Mouse (Mus musculus): ENCODE results near the gene Zfp618. TPM values are rescaled to one million over a fixed set of nuclear protein-coding genes. Genes with fewer than 3 reads are reported as not detected.
A peak's percentile ranks its signal among the peaks of the same experiment; 100 is the strongest.

The Zfp618 gene
- polyA plus RNA-seq, 1 experiment from 2014 or later, result 18.6 TPM

DNA sequence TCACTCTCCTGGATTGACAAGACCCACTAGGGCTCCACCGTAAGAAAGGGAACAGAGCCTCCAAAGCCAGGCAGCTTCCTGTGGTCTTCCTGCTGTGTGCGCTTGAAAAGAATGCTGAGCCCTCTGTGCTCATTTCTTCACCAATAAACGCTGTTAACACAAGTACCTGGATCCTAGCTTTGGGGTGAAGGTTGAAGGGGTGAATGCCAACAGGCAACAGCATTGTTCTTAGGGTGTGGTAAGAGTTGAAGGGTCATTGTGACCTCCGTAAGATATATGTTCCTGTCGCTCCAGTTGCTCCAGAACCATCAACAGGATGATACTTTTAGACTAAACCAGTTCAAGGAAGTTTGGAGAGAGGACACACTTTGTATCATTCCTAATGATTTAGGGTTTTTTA is 189.3 kb downstream of the Zfp618 start, which contains the start of gene Ambp:
TSS of gene Ambp (minus strand) at position 101 of the 400 bp plus-strand sequence.
- H3K36me3 ChIP-seq, result no peaks in the 10 kb centered on the region
- no peak for ATAC-seq (replicated peaks)
- no peak within 1 kb of the TSS for H3K4me2 ChIP-seq (replicated peaks)
- no peaks in the 10 kb centered on the region for H3K27me3 ChIP-seq
- no peak within 1 kb of the TSS for H3K9ac ChIP-seq (replicated peaks)
- H3K4me3 ChIP-seq, result no peak within 1 kb of the TSS
- no peak within 1 kb of the TSS for H3K27ac ChIP-seq (replicated peaks)
- H3K9me3 ChIP-seq, result no peaks in the 10 kb centered on the region
- H3K4me1 ChIP-seq, result no peaks in the 10 kb centered on the region
- WGBS, result 56% methylated on average over 5 of the region's 5 CpGs

DNA sequence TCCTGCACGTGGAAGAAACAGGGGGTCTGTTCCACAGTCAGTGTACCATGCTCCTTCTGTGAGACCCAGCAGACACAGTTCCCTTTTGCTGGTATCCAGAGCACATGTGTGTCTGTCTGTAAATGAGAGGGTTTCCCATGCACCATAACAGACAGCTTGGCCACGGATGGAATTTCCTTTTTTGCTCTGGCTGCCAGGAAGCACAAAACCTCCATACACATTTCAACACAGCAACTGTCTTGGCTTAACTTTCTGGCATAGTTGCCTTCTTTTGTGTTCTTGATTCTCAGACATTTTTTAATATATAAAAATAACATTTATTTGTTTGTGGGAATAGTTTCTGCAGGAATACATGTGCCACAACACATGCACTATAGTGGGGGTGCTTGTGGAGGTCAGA is 190.2 kb downstream of the Zfp618 start:
- Histone ChIP-seq H3K36me3 (no peaks in the 10 kb centered on the region), H3K27me3 (no peaks in the 10 kb centered on the region), H3K9me3 (no peaks in the 10 kb centered on the region), H3K4me3 (no peak overlapping the region), H3K4me2 (replicated peaks) (no peak overlapping the region), H3K27ac (replicated peaks) (no peak overlapping the region), H3K9ac (replicated peaks) (no peak overlapping the region), H3K4me1 (no peaks in the 10 kb centered on the region)
- 54% methylated on average over 2 of the region's 2 CpGs for WGBS
- no peak for ATAC-seq (replicated peaks)

DNA sequence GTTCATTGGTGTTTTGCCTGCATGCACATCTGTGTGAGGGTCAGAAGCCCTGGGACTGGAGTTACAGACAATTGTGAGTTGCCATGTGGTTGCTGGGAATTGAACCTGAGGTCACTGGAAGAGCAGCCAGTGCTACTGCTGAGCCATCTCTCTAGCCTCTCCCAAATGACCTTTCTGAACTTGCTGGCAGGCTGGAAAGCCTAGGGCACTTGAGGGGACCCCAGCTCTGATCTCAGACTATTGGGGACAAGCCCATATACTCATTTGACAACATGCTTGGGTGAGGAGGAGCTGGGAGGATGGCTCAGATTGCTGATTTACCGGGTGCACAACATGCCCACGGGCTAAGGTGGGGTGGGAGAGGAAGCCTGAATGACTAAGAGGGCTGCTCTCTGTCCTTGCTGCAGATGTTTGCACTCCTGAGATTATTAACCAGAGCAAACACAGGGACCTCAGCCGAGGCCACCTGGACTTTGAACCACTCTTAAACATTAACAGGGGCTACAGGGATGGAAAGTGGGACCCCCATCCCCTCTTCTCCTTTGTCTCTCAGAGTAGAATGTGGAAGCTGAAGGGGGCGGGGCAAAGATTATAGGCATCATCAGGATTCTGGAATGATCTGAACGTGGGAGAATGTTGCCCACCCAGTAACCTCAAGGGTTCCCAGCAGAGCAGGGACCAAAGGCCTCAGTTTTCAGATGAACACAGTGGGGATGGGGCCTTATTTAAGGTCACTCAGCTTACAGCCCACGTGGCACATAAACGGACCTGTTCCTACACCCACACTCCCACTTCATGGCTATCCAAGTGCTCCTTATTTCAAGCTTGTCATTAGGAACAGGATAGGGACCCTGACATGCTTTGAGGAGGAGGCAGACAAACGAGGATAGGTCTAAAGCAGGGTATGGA is 191.6 kb downstream of the Zfp618 start:
- Histone ChIP-seq H3K9me3 (no peaks in the 10 kb centered on the region), H3K4me2 (replicated peaks) (no peak overlapping the region), H3K4me1 (no peaks in the 10 kb centered on the region), H3K4me3 (no peak overlapping the region), H3K27ac (replicated peaks) (no peak overlapping the region), H3K9ac (replicated peaks) (no peak overlapping the region), H3K36me3 (no peaks in the 10 kb centered on the region), H3K27me3 (no peaks in the 10 kb centered on the region)
- ATAC-seq (replicated peaks), result no peak
- WGBS, result 61% methylated on average over 8 of the region's 8 CpGs

DNA sequence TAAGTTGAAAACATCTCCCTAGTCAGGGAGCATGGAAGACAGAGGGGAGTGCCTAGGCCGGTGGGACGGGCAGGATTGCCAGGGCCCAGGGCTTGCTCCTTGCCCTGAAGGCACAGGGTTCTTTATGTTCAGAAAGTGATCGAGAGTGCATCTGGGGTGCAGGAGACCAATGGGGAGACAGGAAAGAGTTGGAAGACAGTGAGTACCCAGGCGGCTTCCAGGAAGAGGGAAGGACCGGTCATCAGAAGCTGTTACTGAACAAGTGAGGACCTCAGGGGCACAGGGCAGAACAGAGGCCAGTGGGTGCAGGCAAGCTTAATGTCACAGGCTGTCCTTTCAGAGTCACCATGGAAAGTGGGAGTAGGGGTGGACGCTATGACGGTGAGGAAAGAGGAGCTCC is 192.8 kb downstream of the Zfp618 start:
- H3K36me3 ChIP-seq, result no peaks in the 10 kb centered on the region
- H3K27me3 ChIP-seq, result no peaks in the 10 kb centered on the region
- 94% methylated on average over 7 of the region's 7 CpGs for WGBS
- H3K4me2 ChIP-seq (replicated peaks), result no peak overlapping the region
- no peaks in the 10 kb centered on the region for H3K9me3 ChIP-seq
- no peak for ATAC-seq (replicated peaks)
- H3K9ac ChIP-seq (replicated peaks), result no peak overlapping the region
- H3K4me1 ChIP-seq, result no peaks in the 10 kb centered on the region
- H3K4me3 ChIP-seq, result no peak overlapping the region
- no peak overlapping the region for H3K27ac ChIP-seq (replicated peaks)

DNA sequence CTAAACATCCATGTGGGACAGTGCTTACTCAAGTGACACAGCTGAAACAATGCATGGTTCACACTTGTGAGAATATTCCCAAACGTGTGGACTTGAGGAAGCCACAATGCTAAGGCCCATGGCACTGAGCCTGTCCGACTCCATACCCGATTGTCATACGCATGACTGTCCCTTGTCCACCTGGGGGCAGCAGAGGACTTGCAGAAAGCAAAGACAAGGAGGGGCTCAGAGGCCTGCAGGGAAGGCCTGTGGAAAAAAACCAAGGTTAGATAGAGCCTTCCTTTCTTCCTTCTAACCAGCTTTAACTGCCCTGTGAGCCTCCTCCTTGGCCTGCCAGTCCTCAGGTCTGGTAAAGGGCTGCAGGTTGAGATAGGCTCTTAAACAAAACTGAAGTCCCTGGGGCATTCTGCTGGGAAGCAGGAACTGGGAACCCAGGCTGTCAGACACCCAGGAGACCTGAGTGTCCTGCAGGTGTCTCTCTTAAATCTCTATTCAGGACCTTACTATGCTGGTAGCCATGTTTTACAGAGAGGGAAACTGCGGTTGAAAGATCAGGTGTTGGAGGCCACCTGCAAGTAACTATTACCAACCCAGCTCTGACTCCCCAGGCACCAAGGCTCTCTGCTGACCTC is 193.7 kb downstream of the Zfp618 start:
- WGBS, result 15% methylated on average over 5 of the region's 5 CpGs
- Histone ChIP-seq H3K4me2 (replicated peaks) (no peak overlapping the region), H3K27me3 (no peaks in the 10 kb centered on the region), H3K27ac (replicated peaks) (no peak overlapping the region), H3K4me3 (no peak overlapping the region), H3K9me3 (no peaks in the 10 kb centered on the region), H3K36me3 (no peaks in the 10 kb centered on the region), H3K4me1 (no peaks in the 10 kb centered on the region), H3K9ac (replicated peaks) (no peak overlapping the region)
- ATAC-seq (replicated peaks), result peak; percentile 91

DNA sequence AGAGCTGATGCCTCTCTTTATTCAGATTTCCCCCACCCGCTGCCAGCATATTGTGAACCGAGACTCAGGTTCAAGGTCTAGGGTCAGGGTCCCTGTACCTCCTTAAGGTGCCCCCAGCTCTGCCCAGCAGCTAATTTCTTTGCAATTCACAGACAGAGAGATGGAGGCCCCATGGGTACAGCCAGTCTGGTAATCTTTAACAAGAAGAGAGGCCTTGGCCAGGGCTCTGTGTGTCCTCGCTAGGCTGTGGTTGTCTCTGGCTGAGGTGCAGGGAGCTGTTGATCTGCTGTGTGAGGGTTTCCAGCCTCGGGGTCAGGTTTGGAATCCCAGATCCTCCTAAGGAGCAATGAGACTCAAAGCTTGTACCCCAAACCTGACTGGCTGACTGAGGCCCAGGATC is 200.3 kb downstream of the Zfp618 start:
- 92% methylated on average over 4 of the region's 4 CpGs for WGBS
- no peaks in the 10 kb centered on the region for H3K36me3 ChIP-seq
- no peaks in the 10 kb centered on the region for H3K4me1 ChIP-seq
- H3K9ac ChIP-seq (replicated peaks), result no peak overlapping the region
- ATAC-seq (replicated peaks), result no peak
- no peak overlapping the region for H3K27ac ChIP-seq (replicated peaks)
- no peaks in the 10 kb centered on the region for H3K9me3 ChIP-seq
- no peaks in the 10 kb centered on the region for H3K27me3 ChIP-seq
- no peak overlapping the region for H3K4me2 ChIP-seq (replicated peaks)
- H3K4me3 ChIP-seq, result no peak overlapping the region

DNA sequence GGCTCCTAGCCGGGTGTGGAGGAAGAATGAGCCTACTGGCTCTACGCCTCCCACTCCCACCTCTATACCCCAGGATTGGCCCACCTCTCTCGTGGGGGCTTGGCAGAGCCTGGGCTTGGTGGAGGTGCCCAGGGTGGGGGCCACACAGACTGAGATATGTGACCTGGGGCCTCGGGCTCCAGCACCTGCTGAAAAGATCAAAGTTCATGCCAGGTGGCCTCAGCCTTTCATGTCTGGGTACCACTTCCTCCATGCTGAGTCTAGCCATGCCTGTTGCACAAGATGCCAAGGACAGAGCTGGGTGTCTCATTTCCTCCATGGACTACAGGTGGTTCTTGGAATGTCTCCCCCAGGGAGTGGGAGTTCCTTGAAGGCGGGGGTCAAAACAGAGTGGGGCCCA is 200.9 kb downstream of the Zfp618 start:
- ATAC-seq (replicated peaks), result no peak
- no peaks in the 10 kb centered on the region for H3K36me3 ChIP-seq
- WGBS, result 88% methylated on average over 5 of the region's 5 CpGs

DNA sequence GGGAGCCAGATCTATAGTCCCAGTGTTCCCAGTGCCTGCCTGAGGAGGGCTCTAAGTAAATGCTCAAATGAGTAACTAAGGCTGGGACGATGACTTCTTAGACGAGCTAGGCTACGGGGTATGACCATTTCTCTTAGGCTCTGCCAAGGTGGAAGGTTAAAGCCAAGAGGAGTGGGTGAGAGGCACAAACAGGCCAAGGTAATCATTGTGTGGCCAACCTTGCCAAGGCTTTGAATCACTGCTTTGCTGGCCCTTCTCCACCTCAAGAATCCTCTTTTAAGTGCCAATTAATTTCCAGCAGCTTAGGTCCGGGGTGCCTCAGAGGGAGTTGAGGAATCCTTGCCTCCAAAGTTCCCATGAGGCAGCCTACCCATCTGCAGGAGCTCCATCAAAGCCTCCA is 204.7 kb downstream of the Zfp618 start:
- Histone ChIP-seq H3K4me1 (no peaks in the 10 kb centered on the region), H3K4me2 (replicated peaks) (no peak overlapping the region), H3K27me3 (no peaks in the 10 kb centered on the region; the same call in 1 of the 2 replicates), H3K4me3 (no peak overlapping the region), H3K27ac (replicated peaks) (no peak overlapping the region), H3K36me3 (no peaks in the 10 kb centered on the region), H3K9ac (replicated peaks) (no peak overlapping the region), H3K9me3 (no peaks in the 10 kb centered on the region)
- WGBS, result 85% methylated on average over 4 of the region's 4 CpGs
- no peak for ATAC-seq (replicated peaks)

More for the DNA sequence above, 200.9 kb downstream of the Zfp618 start:
- no peak overlapping the region for H3K4me3 ChIP-seq
- no peak overlapping the region for H3K9ac ChIP-seq (replicated peaks)
- no peak overlapping the region for H3K4me2 ChIP-seq (replicated peaks)
- no peaks in the 10 kb centered on the region; the same call in 1 of the 2 replicates for H3K27me3 ChIP-seq
- no peak overlapping the region for H3K27ac ChIP-seq (replicated peaks)
- H3K9me3 ChIP-seq, result no peaks in the 10 kb centered on the region
- no peaks in the 10 kb centered on the region for H3K4me1 ChIP-seq

DNA sequence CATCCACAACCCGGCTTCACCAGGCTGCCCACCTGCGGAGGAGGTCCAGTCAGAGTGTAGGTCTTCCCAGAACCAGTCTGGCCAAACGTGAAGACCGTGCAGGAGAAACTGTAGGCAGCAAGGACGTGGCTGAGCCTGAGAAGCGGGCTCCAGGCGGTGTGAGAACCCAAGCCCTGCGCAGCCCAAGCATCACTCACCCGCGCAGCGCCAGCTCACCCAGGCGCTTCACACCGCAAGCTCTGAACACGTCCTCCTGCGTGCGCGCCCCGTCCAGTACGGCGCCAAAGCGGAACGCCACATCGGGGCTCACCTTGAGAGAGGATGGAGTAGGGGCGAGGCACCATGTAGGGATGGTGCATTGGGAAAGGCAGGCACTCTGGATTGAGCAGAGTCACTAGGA is 205.7 kb downstream of the Zfp618 start:
- Histone ChIP-seq H3K27ac (replicated peaks) (no peak overlapping the region), H3K27me3 (no peaks in the 10 kb centered on the region; the same call in 1 of the 2 replicates), H3K4me3 (no peak overlapping the region), H3K9ac (replicated peaks) (no peak overlapping the region), H3K4me1 (no peaks in the 10 kb centered on the region), H3K36me3 (no peaks in the 10 kb centered on the region), H3K9me3 (no peaks in the 10 kb centered on the region), H3K4me2 (replicated peaks) (no peak overlapping the region)
- no peak for ATAC-seq (replicated peaks)
- WGBS, result 52% methylated on average over 24 of the region's 24 CpGs

DNA sequence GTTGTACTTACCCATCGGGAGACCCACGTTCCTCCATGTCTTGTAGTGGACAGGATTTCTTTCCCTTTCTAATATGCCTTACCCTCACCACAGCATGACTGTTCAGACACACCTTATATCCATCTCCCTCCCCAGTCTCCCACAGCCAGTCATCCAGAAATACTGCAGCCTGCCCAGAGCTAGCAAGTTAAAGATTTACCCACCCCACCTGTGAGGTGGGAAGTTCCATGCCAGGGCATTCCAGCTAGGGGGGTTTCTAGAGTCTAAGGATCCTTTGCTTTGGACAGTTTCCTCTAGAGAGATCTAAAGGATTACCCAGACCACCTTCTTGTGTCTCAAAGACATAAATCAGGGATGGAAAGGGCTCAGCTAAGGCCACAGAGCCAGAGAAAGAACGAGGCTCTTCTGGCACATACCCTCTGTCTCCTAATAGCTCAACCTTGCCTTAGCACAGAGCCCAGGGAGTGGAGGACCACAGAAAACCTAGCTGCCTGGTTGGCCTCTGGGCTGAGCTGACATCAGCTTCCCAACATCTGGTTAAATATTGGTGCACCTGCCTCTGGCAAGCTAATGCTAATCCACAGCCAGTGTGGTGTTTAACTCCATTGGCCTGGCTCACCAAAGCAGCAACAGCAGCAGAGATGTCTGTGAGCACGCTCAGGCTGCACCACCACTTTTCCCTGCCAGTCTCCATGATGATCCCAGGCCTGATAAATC is 206.8 kb downstream of the Zfp618 start, which contains the start of gene Kif12:
TSS of gene Kif12 (minus strand) at position 163 of the 717 bp plus-strand sequence.
- no peak for ATAC-seq (replicated peaks)
- Histone ChIP-seq H3K27me3 (no peaks in the 10 kb centered on the region; the same call in 1 of the 2 replicates), H3K9ac (replicated peaks) (no peak within 1 kb of the TSS), H3K9me3 (no peaks in the 10 kb centered on the region), H3K4me3 (no peak within 1 kb of the TSS), H3K4me1 (no peaks in the 10 kb centered on the region), H3K27ac (replicated peaks) (no peak within 1 kb of the TSS), H3K36me3 (no peaks in the 10 kb centered on the region), H3K4me2 (replicated peaks) (no peak within 1 kb of the TSS)
- 81% methylated on average over 4 of the region's 4 CpGs for WGBS

DNA sequence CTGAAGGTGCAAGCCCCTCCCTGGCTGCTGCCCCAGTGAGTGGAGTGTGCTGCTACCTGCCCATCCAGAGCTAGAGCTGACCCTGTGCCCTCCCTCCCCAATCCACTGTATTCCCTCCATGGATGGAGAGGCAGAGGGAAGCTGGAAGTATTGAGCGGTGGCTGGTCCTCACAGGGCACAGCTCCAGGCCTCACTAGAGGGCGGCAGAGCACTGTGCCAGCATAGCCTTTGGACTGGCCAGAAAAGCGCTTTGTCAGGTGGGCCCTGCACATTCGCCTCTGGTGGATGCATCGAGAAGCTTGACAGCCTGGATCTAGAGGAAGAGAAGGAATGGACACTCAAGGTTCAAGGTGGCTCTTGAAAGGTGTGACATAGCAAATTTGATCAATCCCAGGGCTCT is 216.2 kb downstream of the Zfp618 start:
- Histone ChIP-seq H3K9me3 (no peaks in the 10 kb centered on the region), H3K4me2 (replicated peaks) (no peak overlapping the region), H3K4me3 (no peak overlapping the region), H3K4me1 (peaks cover under 1% of the 10 kb centered on the region; the same call in 1 of the 2 replicates), H3K9ac (replicated peaks) (no peak overlapping the region), H3K36me3 (no peaks in the 10 kb centered on the region), H3K27ac (replicated peaks) (no peak overlapping the region), H3K27me3 (no peaks in the 10 kb centered on the region)
- 6% methylated on average over 5 of the region's 5 CpGs for WGBS
- peak; percentile 83 for ATAC-seq (replicated peaks)
